ENCODE assay signal across 25 mouse cellular contexts in the genomic region with DNA sequence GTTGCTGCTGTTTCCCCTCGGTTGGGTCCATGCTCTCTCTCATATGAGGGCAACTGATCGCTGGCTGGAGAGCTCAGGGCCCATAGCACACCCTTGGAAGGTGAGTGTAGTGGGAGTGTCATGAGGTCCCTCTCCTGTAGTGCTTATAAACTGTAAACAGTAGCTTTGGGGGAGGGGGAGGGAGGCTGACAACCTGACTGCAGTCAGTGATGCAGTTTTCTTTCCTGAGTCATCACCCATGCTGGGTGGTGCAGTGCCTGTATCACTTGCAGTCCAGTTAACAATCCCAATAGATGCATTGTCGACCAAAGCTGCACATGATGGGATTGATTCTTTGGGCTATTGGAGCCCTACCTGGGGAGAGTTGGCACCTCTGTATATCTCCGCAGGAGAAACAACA. TPM values are rescaled to one million over a fixed set of nuclear protein-coding genes. Genes with fewer than 3 reads are reported as not detected.
DNase-seq lines count a peak whose midpoint lies in the region; ATAC-seq and TF ChIP-seq lines count a peak whose summit lies in the region.
"Had no signal": no experiment of that assay in that cellular context is flagged by ENCODE, and none has a peak within 500 bp of the region (broad histone marks: within the 10 kb centered on the region; RNA-seq: fewer than 3 reads in every experiment).

No protein-coding gene starts in this region.

- no peak for DNase-seq in liver, embryonic 13.5 days
- no peak for DNase-seq in liver
- DNase-seq in layer of hippocampus, adult 2 months (ENCODE audit: low spot score in 2 of 2) = no peak
- DNase-seq in ovary, postnatal 10 days (ENCODE audit: low spot score) = no peak
- no peak for DNase-seq in neural tube, embryonic 10.5 days (ENCODE audit: extremely low spot score, low spot score)
- DNase-seq: adrenal gland, adult 8-10 months; cerebellum, adult 9-10 months; gastrocnemius, postnatal 25 days; heart, postnatal 14 days; kidney, adult 2 months; kidney, postnatal 10 days; layer of hippocampus, postnatal 36 days had no signal

- H3K36me3 ChIP-seq in liver, embryonic 13.5 days = no peaks in the 10 kb centered on the region
- peaks cover 16% of the 10 kb centered on the region for H3K36me3 ChIP-seq in C2C12 (ENCODE audit: control insufficient read depth, insufficient read depth)
- H3K36me3 ChIP-seq in macrophage (ENCODE audit: inconsistent target) = 0 out of 2 replicates have a peak, but pooled peaks cover 12% of the 10 kb centered on the region
- H3K36me3 ChIP-seq: heart, embryonic 13.5 days; hindbrain, embryonic 13.5 days; limb, embryonic 12.5 days; neural tube, embryonic 15.5 days had no signal

- H3K9me3 ChIP-seq in liver, embryonic 13.5 days (replicated peaks) = no peaks in the 10 kb centered on the region
- H3K9me3 ChIP-seq: heart, embryonic 13.5 days; hindbrain, embryonic 13.5 days; limb, embryonic 12.5 days; neural tube, embryonic 15.5 days had no signal

- no peak overlapping the region for H3K9ac ChIP-seq in liver, embryonic 13.5 days
- H3K9ac ChIP-seq: heart, embryonic 13.5 days; hindbrain, embryonic 13.5 days; limb, embryonic 12.5 days; neural tube, embryonic 15.5 days had no signal

- peak overlapping the region; percentile 91; the same call in 1 of the 2 replicates for H3K4me2 ChIP-seq in liver, embryonic 13.5 days
- H3K4me2 ChIP-seq: hindbrain, embryonic 13.5 days; limb, embryonic 12.5 days; neural tube, embryonic 15.5 days had no signal

- ATAC-seq in liver, embryonic 13.5 days (ENCODE audit: low read depth) = no peak
- ATAC-seq: activated CD4-positive, CD25-positive, alpha-beta regulatory T cell, adult 4 months; forebrain, embryonic 16.5 days; inflammation-experienced regulatory T-cells, adult 6 months; midbrain, embryonic 16.5 days; Patski had no signal

- no peak overlapping the region for H3K4me3 ChIP-seq in liver, embryonic 13.5 days (replicated peaks)
- H3K4me3 ChIP-seq in C2C12 (ENCODE audit: insufficient read depth, poor library complexity, severe bottlenecking) (no peak overlapping the region), macrophage (ENCODE audit: inconsistent target) (no peak overlapping the region)
- H3K4me3 ChIP-seq in bone marrow, adult 2 months (replicated peaks; ENCODE audit: control insufficient read depth, low read depth, low read length) = no peak overlapping the region
- H3K4me3 ChIP-seq in layer of hippocampus, adult 2 months = no peak overlapping the region
- H3K4me3 ChIP-seq: heart, adult 2 months; heart, embryonic 13.5 days; hindbrain, embryonic 13.5 days; limb, embryonic 12.5 days; neural tube, embryonic 15.5 days had no signal

- TF ChIP-seq POLR2A in bone marrow, adult 2 months (IDR thresholded peaks at IDR 0.05; ENCODE audit: borderline replicate concordance, control insufficient read depth, low read depth, low read length) = no peak

- H3K4me1 ChIP-seq in liver, embryonic 13.5 days (replicated peaks) = peaks cover 48% of the 10 kb centered on the region
- peaks cover 10% of the 10 kb centered on the region for H3K4me1 ChIP-seq in bone marrow, adult 2 months (ENCODE audit: control insufficient read depth, insufficient read depth, low read length)

- no peak overlapping the region for H3K27ac ChIP-seq in liver, embryonic 13.5 days
- peak overlapping the region; percentile 99; the same call in 1 of the 2 replicates for H3K27ac ChIP-seq in bone marrow, adult 2 months (ENCODE audit: control insufficient read depth, insufficient read depth, low read depth, low read length, poor library complexity)
- peak overlapping the region; percentile 87 for H3K27ac ChIP-seq in macrophage
- H3K27ac ChIP-seq in layer of hippocampus, adult 2 months = no peak overlapping the region
- H3K27ac ChIP-seq: heart, adult 2 months; heart, embryonic 13.5 days; hindbrain, embryonic 13.5 days; limb, embryonic 12.5 days; neural tube, embryonic 15.5 days had no signal

- peaks cover 20% of the 10 kb centered on the region for H3K79me2 ChIP-seq in C2C12 (ENCODE audit: control insufficient read depth, insufficient read depth)
- H3K79me2 ChIP-seq in macrophage (ENCODE audit: inconsistent target) = peaks cover 20% of the 10 kb centered on the region

- no peaks in the 10 kb centered on the region for H3K79me3 ChIP-seq in C2C12 (ENCODE audit: low read depth)

- no peak for TF ChIP-seq CTCF in C2C12 (IDR thresholded peaks at IDR 0.05; ENCODE audit: control insufficient read depth, insufficient read depth, insufficient read length)
- TF ChIP-seq CTCF in bone marrow, adult 2 months (IDR thresholded peaks at IDR 0.05; ENCODE audit: control insufficient read depth, insufficient read depth, low read length) = no peak
- TF ChIP-seq CTCF in layer of hippocampus, adult 2 months (conservative IDR thresholded peaks at IDR 0.05) = no peak

- no peak overlapping the region for H3ac ChIP-seq in C2C12 (ENCODE audit: control insufficient read depth, insufficient read length, low read depth)

- H3K27me3 ChIP-seq in liver, embryonic 13.5 days = peaks cover 35% of the 10 kb centered on the region
- no peaks in the 10 kb centered on the region for H3K27me3 ChIP-seq in C2C12 (ENCODE audit: control insufficient read depth, insufficient read depth, insufficient read length)
- H3K27me3 ChIP-seq: Patski had no signal

- 51% methylated on average over 4 of the region's 4 CpGs for WGBS in liver, embryonic 13.5 days (ENCODE audit: insufficient replicate concordance)
- WGBS in bone marrow, adult 2 months = 58% methylated on average over 4 of the region's 4 CpGs
- 58% methylated on average over 4 of the region's 4 CpGs for WGBS in macrophage (ENCODE audit: missing documents)

TF ChIP-seq in C2C12, 6 proteins besides CTCF, POLR2A, EP300 and RAD21:
- TF ChIP-seq FOSL1 (IDR thresholded peaks at IDR 0.05; ENCODE audit: insufficient read depth, low read length, poor library complexity, severe bottlenecking) (peak; percentile 21), USF1 (IDR thresholded peaks at IDR 0.05; ENCODE audit: low read depth) (no peak), MAX (IDR thresholded peaks at IDR 0.05) (peak; percentile 30), MYOD1 (IDR thresholded peaks at IDR 0.05; ENCODE audit: control insufficient read depth, insufficient read length, low read depth) (no peak)

RNA-seq across cellular contexts. Expression of gene Pqlc3, which starts 1.0 kb away (rescaled TPM):
- 5.5 and 5.7 TPM in 2 replicates for polyA plus RNA-seq in liver, embryonic 13.5 days (2015; fragmentation: Nextera tagmentation; extraction: Ambion mirVana)
- polyA plus RNA-seq in C2C12 (2012; fragmentation: generic; extraction: Trizol) (19.8 TPM), macrophage (2018) (83.0 to 111 TPM (median 90.5 TPM) in 3 replicates)
- 9.8 and 14.7 TPM in 2 replicates for polyA plus RNA-seq in bone marrow, adult 2 months (2011; ENCODE audit: insufficient read depth, insufficient read length, low replicate concordance, missing spikeins)
- total RNA-seq in macrophage (2018; cell fraction: chromatin; rRNA removed) = 10 to 100 TPM in 19 of 26 experiments, 1 to 10 TPM in 7; 2.6 to 59.2 (median 20.9) TPM
- 100 to 1,000 TPM in 2 of 26 experiments, 10 to 100 TPM in 24; 71.1 to 110 (median 84.3) TPM for total RNA-seq in macrophage (2018; cell fraction: cytosol; rRNA removed)
- total RNA-seq in macrophage (2018; cell fraction: nucleus; rRNA removed) = 100 to 1,000 TPM in 2 of 26 experiments, 10 to 100 TPM in 24; 19.7 to 125 (median 49.3) TPM
- under 1 TPM; 0.56 to 0.61 TPM for total RNA-seq in layer of hippocampus, adult 2 months (2021)

RNA-seq across cellular contexts. Expression of gene 2410004P03Rik, which starts 10.3 kb away (rescaled TPM):
- polyA plus RNA-seq in liver, embryonic 13.5 days (2015; fragmentation: Nextera tagmentation; extraction: Ambion mirVana) = 0.14 and 0.16 TPM in 2 replicates
- polyA plus RNA-seq in C2C12 (2012; fragmentation: generic; extraction: Trizol) (0.02 TPM), macrophage (2018) (0.16 to 0.17 TPM in 2 of 3 replicates, not detected in the other)
- polyA plus RNA-seq in bone marrow, adult 2 months (2011; ENCODE audit: insufficient read depth, insufficient read length, low replicate concordance, missing spikeins) = 0.29 and 0.57 TPM in 2 replicates
- not detected for total RNA-seq in macrophage (2018; cell fraction: chromatin; rRNA removed)
- total RNA-seq in macrophage (2018; cell fraction: cytosol; rRNA removed) = under 1 TPM in 25 of 26 experiments, not detected in 1; 0.03 to 0.50 (median 0.14) TPM
- not detected for total RNA-seq in macrophage (2018; cell fraction: nucleus; rRNA removed)
- total RNA-seq in layer of hippocampus, adult 2 months (2021) = under 1 TPM; 0.52 to 0.61 TPM
- total RNA-seq: adrenal gland, adult 8-10 months; gastrocnemius, postnatal 25 days had no signal
- polyA plus RNA-seq: heart, embryonic 13.5 days; Patski had no signal

Comparison
In these comparisons a context has a peak if more than half of its experiments do, and no peak if none do; other contexts are left out.
1. H3K27ac ChIP-seq: peak in bone marrow, adult 2 months (single experiment) and macrophage (single experiment); none in liver, embryonic 13.5 days (single experiment) and layer of hippocampus, adult 2 months (single experiment).